Mouse (Mus musculus): Measurements from ENCODE around the gene 5430419D17Rik. TPM values are rescaled to one million over a fixed set of nuclear protein-coding genes. Genes with fewer than 3 reads are reported as not detected.

The 5430419D17Rik gene
- total RNA-seq, 2 experiments from 2014 or later = not detected

GRCm38 (mm10) chr7:131306733-131307132 lies 132.5 kb downstream of the 5430419D17Rik start:
- no peak for ATAC-seq (ENCODE audit: poor library complexity, severe bottlenecking)

GRCm38 (mm10) chr7:131314493-131314892 lies 140.3 kb downstream of the 5430419D17Rik start:
- no peak for ATAC-seq (ENCODE audit: poor library complexity, severe bottlenecking)

DNA sequence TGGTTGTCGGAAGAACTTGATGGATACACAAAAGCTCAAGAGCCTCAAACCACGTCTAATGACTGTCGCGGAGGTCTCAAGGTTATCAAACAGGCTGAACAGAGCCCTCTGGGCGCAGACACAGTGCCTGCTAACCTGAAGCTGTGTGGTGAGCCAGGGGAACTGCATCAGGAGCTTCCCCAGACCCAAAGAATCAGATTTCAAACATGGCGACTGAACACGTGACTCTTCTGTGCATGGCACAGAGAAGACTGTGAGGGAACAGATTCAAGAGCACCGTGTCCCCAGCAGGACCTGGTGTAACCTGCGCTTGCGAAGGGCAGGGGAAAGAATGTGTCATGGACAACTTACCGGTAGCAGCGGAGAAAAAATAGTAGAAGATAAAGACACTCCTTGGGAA lies 143.4 kb downstream of the 5430419D17Rik start:
- no peak for ATAC-seq (ENCODE audit: poor library complexity, severe bottlenecking)

GRCm38 (mm10) chr7:131318340-131318739 lies 144.1 kb downstream of the 5430419D17Rik start:
- ATAC-seq (ENCODE audit: poor library complexity, severe bottlenecking) = no peak

- ATAC-seq (ENCODE audit: poor library complexity, severe bottlenecking) = no peak
Measured at GRCm38 (mm10) chr7:131322192-131322591, 148.0 kb downstream of the 5430419D17Rik start, which contains the start of gene Cuzd1. Gene Cuzd1 (minus strand): TSS chr7:131322292.

GRCm38 (mm10) chr7:131327054-131327453 lies 152.9 kb downstream of the 5430419D17Rik start:
- no peak for ATAC-seq (ENCODE audit: poor library complexity, severe bottlenecking)

GRCm38 (mm10) chr7:131329416-131329815 lies 155.2 kb downstream of the 5430419D17Rik start, which contains the start of gene Fam24b:
Gene Fam24b (minus strand): TSS chr7:131329516.
- no peak for ATAC-seq (ENCODE audit: poor library complexity, severe bottlenecking)

DNA sequence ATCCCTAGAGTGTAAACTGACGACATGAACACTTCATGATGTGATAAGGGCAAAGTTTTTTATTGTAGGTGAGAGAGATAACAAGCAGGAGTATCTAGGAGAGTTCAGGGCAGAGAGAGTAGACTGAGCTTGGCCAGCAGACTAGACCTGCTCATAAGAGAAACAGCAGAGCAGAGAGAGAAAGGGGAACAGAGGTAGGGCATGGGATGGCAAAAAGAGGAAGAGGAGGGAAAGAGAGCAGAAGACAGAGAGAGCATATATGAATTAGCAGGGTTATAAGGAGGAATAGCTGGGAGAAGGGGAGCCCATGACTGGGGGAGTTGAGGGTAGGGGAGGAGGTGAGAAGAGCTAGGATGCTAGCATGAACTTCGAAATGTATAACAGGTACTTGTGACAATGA lies 157.5 kb downstream of the 5430419D17Rik start:
- peak; percentile 63 for ATAC-seq (ENCODE audit: poor library complexity, severe bottlenecking)

- ATAC-seq (ENCODE audit: poor library complexity, severe bottlenecking) = no peak
Measured at GRCm38 (mm10) chr7:131333564-131333963, 159.4 kb downstream of the 5430419D17Rik start, which contains the start of gene Fam24a. Gene Fam24a (plus strand): TSS chr7:131333864.

DNA sequence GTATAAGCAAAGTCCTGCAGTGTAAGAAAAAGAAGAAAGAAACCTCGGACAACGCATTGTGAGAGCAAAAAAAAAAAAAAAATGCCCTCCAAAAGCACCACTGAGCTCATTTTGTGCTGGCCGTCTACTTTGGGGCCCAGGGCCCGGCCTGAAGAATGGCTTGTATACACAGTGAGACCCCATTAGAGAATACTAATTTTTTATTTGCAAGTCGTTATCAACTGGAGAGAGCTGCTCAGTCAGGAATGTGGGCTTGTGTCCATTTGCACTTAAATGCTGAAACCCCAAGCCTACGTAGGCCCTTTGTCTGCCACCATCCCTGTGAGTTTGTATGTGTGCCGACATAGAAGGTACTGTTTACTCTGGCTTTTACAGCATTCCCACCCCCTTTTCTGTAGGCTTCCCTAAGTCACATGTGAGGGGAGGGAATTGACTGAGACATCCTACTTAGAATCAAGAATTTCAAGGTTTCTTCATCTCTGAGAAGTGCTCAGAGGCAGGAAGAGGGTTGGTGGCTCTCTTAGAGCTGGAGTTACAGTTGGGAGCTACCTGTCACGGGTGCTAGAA lies 163.4 kb downstream of the 5430419D17Rik start:
- no peak for ATAC-seq (ENCODE audit: poor library complexity, severe bottlenecking)

- no peak for ATAC-seq (ENCODE audit: poor library complexity, severe bottlenecking)
Measured at GRCm38 (mm10) chr7:131345856-131346541, 171.8 kb downstream of the 5430419D17Rik start.

Other genes starting within 250 kb of the 5430419D17Rik start
- gene Htra1, start 238.3 kb upstream of the 5430419D17Rik start, total RNA-seq (2015) = 0.68 TPM in 1 of 2 replicates, not detected in the other
- 0.65 TPM in 1 of 2 replicates, not detected in the other for gene Htra1, start 238.3 kb upstream of the 5430419D17Rik start, total RNA-seq (2017)
- gene Dmbt1, start 142.3 kb upstream of the 5430419D17Rik start, total RNA-seq (2015) = not detected in 2 replicates
- gene Dmbt1, start 142.3 kb upstream of the 5430419D17Rik start, total RNA-seq (2017) = not detected in 2 replicates
- gene 4933402N03Rik, start 28.1 kb upstream of the 5430419D17Rik start, total RNA-seq (2015) = not detected in 2 replicates
- gene 4933402N03Rik, start 28.1 kb upstream of the 5430419D17Rik start, total RNA-seq (2017) = not detected in 2 replicates
- not detected in 2 replicates for gene Cuzd1, start 147.9 kb downstream of the 5430419D17Rik start, total RNA-seq (2015)
- not detected in 2 replicates for gene Cuzd1, start 147.9 kb downstream of the 5430419D17Rik start, total RNA-seq (2017)
- not detected in 2 replicates for gene Fam24b, start 155.1 kb downstream of the 5430419D17Rik start, total RNA-seq (2015)
- gene Fam24b, start 155.1 kb downstream of the 5430419D17Rik start, total RNA-seq (2017) = not detected in 2 replicates
- gene Fam24a, start 159.5 kb downstream of the 5430419D17Rik start, total RNA-seq (2015) = not detected in 2 replicates
- not detected in 2 replicates for gene Fam24a, start 159.5 kb downstream of the 5430419D17Rik start, total RNA-seq (2017)
- 6.3 and 9.4 TPM in 2 replicates for gene 2310057M21Rik, start 188.4 kb downstream of the 5430419D17Rik start, total RNA-seq (2015)
- gene 2310057M21Rik, start 188.4 kb downstream of the 5430419D17Rik start, total RNA-seq (2017) = 2.8 and 3.3 TPM in 2 replicates
- 16.1 and 17.4 TPM in 2 replicates for gene Pstk, start 196.7 kb downstream of the 5430419D17Rik start, total RNA-seq (2015)
- 7.2 and 13.3 TPM in 2 replicates for gene Pstk, start 196.7 kb downstream of the 5430419D17Rik start, total RNA-seq (2017)
- gene Ikzf5, start 236.1 kb downstream of the 5430419D17Rik start, total RNA-seq (2015) = 26.8 and 29.6 TPM in 2 replicates
- 25.2 and 26.3 TPM in 2 replicates for gene Ikzf5, start 236.1 kb downstream of the 5430419D17Rik start, total RNA-seq (2017)
- gene Acadsb, start 236.2 kb downstream of the 5430419D17Rik start, total RNA-seq (2015) = 21.5 and 33.0 TPM in 2 replicates
- 43.1 and 56.8 TPM in 2 replicates for gene Acadsb, start 236.2 kb downstream of the 5430419D17Rik start, total RNA-seq (2017)